Mouse (Mus musculus) lung, postnatal 0 days (tissue): ENCODE data around the gene Epha8.

ENCODE experiments used
- CTCF ChIP-seq: IDR thresholded peaks from 2 replicates; pipeline ENCODE4 v1.5.1; 2016; ENCODE audit warnings: antibody characterized with exemption, mild to moderate bottlenecking
- EP300 ChIP-seq: IDR thresholded peaks from 2 replicates; pipeline ENCODE4 v1.6.1; 2016; ENCODE audit warnings: antibody characterized with exemption, mild to moderate bottlenecking, control low read depth

- TF ChIP-seq CTCF = no peak
- no peak for TF ChIP-seq EP300
Measured at GRCm38 (mm10) chr4:136916359-136917164, 40.1 kb downstream of the Epha8 start.
